Mouse (Mus musculus): ENCODE results near the gene Otud7b.

GRCm38 (mm10) chr3:96173185-96173584 is 68.9 kb downstream of the Otud7b start:
- TF ChIP-seq CTCF (conservative IDR thresholded peaks at IDR 0.05; ENCODE audit: low read length) (no peak), NANOG (IDR thresholded peaks at IDR 0.05; ENCODE audit: borderline replicate concordance, low read length) (no peak), POU5F1 (IDR thresholded peaks at IDR 0.05; ENCODE audit: borderline replicate concordance, low read length) (no peak)

Data from E14TG2a.4 (cell line).